Mouse (Mus musculus) liver, embryonic 16.5 days (tissue): ENCODE data around the gene Sorcs2. TPM values are rescaled to one million over a fixed set of nuclear protein-coding genes. Genes with fewer than 3 reads are reported as not detected.

Source experiments
- ATAC-seq: fragments of 200-750 bp; cut with Nextera tagmentation; 2 replicates; pipeline ENCODE4 v1.8.0; 2017; ENCODE audit warnings: low read depth, mild to moderate bottlenecking, moderate number of reproducible peaks, moderate library complexity
- H3K27ac ChIP-seq: fragments of 300-500 bp; sonication (generic); 2 replicates; pipeline ENCODE4 v1.5.1; 2014; ENCODE audit warnings: mild to moderate bottlenecking, low read length
- H3K27me3 ChIP-seq: fragments of 300-500 bp; sonication (generic); 2 replicates; pipeline ENCODE4 v1.6.1; 2014; ENCODE audit warnings: low read depth, low read length, mixed read lengths; ENCODE audit not compliant: control insufficient read depth, insufficient read depth
- H3K36me3 ChIP-seq: fragments of 300-500 bp; sonication (generic); 2 replicates; pipeline ENCODE4 v1.6.1; 2014; ENCODE audit warnings: mild to moderate bottlenecking; ENCODE audit not compliant: control insufficient read depth, insufficient read depth
- H3K4me1 ChIP-seq: fragments of 300-500 bp; sonication (generic); 2 replicates; pipeline ENCODE4 v1.6.1; 2014; ENCODE audit warnings: low read depth, low read length, mixed read lengths; ENCODE audit not compliant: control insufficient read depth
- H3K4me2 ChIP-seq: fragments of 300-500 bp; sonication (generic); 2 replicates; pipeline ENCODE4 v1.6.1; 2014; ENCODE audit warnings: low read depth, low read length, mixed read lengths
- H3K4me3 ChIP-seq: fragments of 300-500 bp; sonication (generic); 2 replicates; pipeline ENCODE4 v1.5.1; 2014; ENCODE audit warnings: low read depth, mild to moderate bottlenecking, low read length
- H3K9ac ChIP-seq: fragments of 300-500 bp; sonication (generic); 2 replicates; pipeline ENCODE4 v1.6.1; 2014; ENCODE audit warnings: low read depth, low read length
- H3K9me3 ChIP-seq: fragments of 300-500 bp; sonication (generic); replicated peaks from 2 replicates; pipeline ENCODE4 v1.6.1; 2016; ENCODE audit warnings: low read length; ENCODE audit not compliant: control insufficient read depth
- WGBS: fragments of 180-500 bp; shearing (Covaris S2); extraction: QIAGEN DNeasy Blood & Tissue Kit; methylation state at CpG from one replicate; pipeline ENCODE4 v1.1.7; 2014; ENCODE audit not compliant: insufficient replicate concordance; 5-methylcytosine and 5-hydroxymethylcytosine counted together
- polyA plus RNA-seq: library from polyadenylated mRNA; unstranded; fragments of >200 nt; fragmentation: Nextera tagmentation; extraction: Ambion mirVana; gene quantifications from 2 replicates; pipeline ENCODE4 v1.2.1, GENCODE M21; 2015

The Sorcs2 gene
- polyA plus RNA-seq, 1 experiment from 2014 or later, result 0.99 TPM

GRCm38 (mm10) chr5:36100488-36100887 is 297.5 kb downstream of the Sorcs2 start:
- 55% methylated on average over 3 of the region's 3 CpGs for WGBS
- H3K9ac ChIP-seq, result no peak overlapping the region
- no peaks in the 10 kb centered on the region for H3K4me1 ChIP-seq
- H3K4me2 ChIP-seq, result no peak overlapping the region
- H3K27me3 ChIP-seq, result no peaks in the 10 kb centered on the region
- no peak for ATAC-seq
- H3K9me3 ChIP-seq, result no peaks in the 10 kb centered on the region
- H3K27ac ChIP-seq, result no peak overlapping the region
- H3K36me3 ChIP-seq, result no peaks in the 10 kb centered on the region
- no peak overlapping the region for H3K4me3 ChIP-seq

- 37% methylated on average over 4 of the region's 4 CpGs for WGBS
- no peak for ATAC-seq
- no peaks in the 10 kb centered on the region for H3K9me3 ChIP-seq
Observed at GRCm38 (mm10) chr5:36099662-36100061, 298.3 kb downstream of the Sorcs2 start.

GRCm38 (mm10) chr5:36096046-36096445 is 301.9 kb downstream of the Sorcs2 start:
- WGBS, result 66% methylated on average over 8 of the region's 8 CpGs
- ATAC-seq, result no peak
- no peaks in the 10 kb centered on the region for H3K9me3 ChIP-seq
- no peak overlapping the region for H3K9ac ChIP-seq
- no peak overlapping the region for H3K4me2 ChIP-seq
- no peaks in the 10 kb centered on the region for H3K4me1 ChIP-seq
- H3K27ac ChIP-seq, result no peak overlapping the region
- no peaks in the 10 kb centered on the region for H3K27me3 ChIP-seq
- H3K4me3 ChIP-seq, result no peak overlapping the region
- no peaks in the 10 kb centered on the region for H3K36me3 ChIP-seq

More at GRCm38 (mm10) chr5:36099662-36100061, 298.3 kb downstream of the Sorcs2 start:
- no peak overlapping the region for H3K27ac ChIP-seq
- no peaks in the 10 kb centered on the region for H3K27me3 ChIP-seq
- H3K4me1 ChIP-seq, result no peaks in the 10 kb centered on the region
- H3K9ac ChIP-seq, result no peak overlapping the region
- no peak overlapping the region for H3K4me2 ChIP-seq
- H3K4me3 ChIP-seq, result no peak overlapping the region
- no peaks in the 10 kb centered on the region for H3K36me3 ChIP-seq

- Histone ChIP-seq H3K9me3 (no peaks in the 10 kb centered on the region), H3K4me3 (no peak overlapping the region), H3K4me2 (no peak overlapping the region), H3K27ac (no peak overlapping the region), H3K4me1 (no peaks in the 10 kb centered on the region), H3K27me3 (no peaks in the 10 kb centered on the region), H3K36me3 (no peaks in the 10 kb centered on the region), H3K9ac (no peak overlapping the region)
- no peak for ATAC-seq
- 42% methylated on average over 7 of the region's 7 CpGs for WGBS
Observed at GRCm38 (mm10) chr5:36090036-36090435, 307.9 kb downstream of the Sorcs2 start.

- 21% methylated on average over 2 of the region's 2 CpGs for WGBS
- H3K4me1 ChIP-seq, result no peaks in the 10 kb centered on the region
Observed at GRCm38 (mm10) chr5:36089243-36089642, 308.7 kb downstream of the Sorcs2 start.

GRCm38 (mm10) chr5:36086931-36087330 is 311.0 kb downstream of the Sorcs2 start:
- no peak for ATAC-seq

More at GRCm38 (mm10) chr5:36089243-36089642, 308.7 kb downstream of the Sorcs2 start:
- Histone ChIP-seq H3K27ac (no peak overlapping the region), H3K27me3 (no peaks in the 10 kb centered on the region), H3K4me3 (no peak overlapping the region), H3K4me2 (no peak overlapping the region), H3K9ac (no peak overlapping the region), H3K9me3 (no peaks in the 10 kb centered on the region), H3K36me3 (no peaks in the 10 kb centered on the region)
- ATAC-seq, result 0 out of 2 replicates have a peak, but pooled peaks have one; percentile 19

GRCm38 (mm10) chr5:36085621-36086020 is 312.3 kb downstream of the Sorcs2 start:
- no peaks in the 10 kb centered on the region for H3K9me3 ChIP-seq
- H3K4me2 ChIP-seq, result no peak overlapping the region
- H3K27me3 ChIP-seq, result no peaks in the 10 kb centered on the region
- ATAC-seq, result no peak
- no peak overlapping the region for H3K27ac ChIP-seq
- 56% methylated on average over 4 of the region's 4 CpGs for WGBS
- no peaks in the 10 kb centered on the region for H3K36me3 ChIP-seq
- no peaks in the 10 kb centered on the region for H3K4me1 ChIP-seq
- H3K9ac ChIP-seq, result no peak overlapping the region
- H3K4me3 ChIP-seq, result no peak overlapping the region

More at GRCm38 (mm10) chr5:36086931-36087330, 311.0 kb downstream of the Sorcs2 start:
- no peaks in the 10 kb centered on the region for H3K36me3 ChIP-seq
- H3K4me1 ChIP-seq, result no peaks in the 10 kb centered on the region
- H3K27me3 ChIP-seq, result no peaks in the 10 kb centered on the region
- no peaks in the 10 kb centered on the region for H3K9me3 ChIP-seq
- H3K4me3 ChIP-seq, result no peak overlapping the region
- no peak overlapping the region for H3K27ac ChIP-seq
- no peak overlapping the region for H3K4me2 ChIP-seq
- 71% methylated on average over 5 of the region's 5 CpGs for WGBS
- no peak overlapping the region for H3K9ac ChIP-seq

- H3K4me2 ChIP-seq, result no peak overlapping the region
- ATAC-seq, result no peak
- H3K27me3 ChIP-seq, result no peaks in the 10 kb centered on the region
- H3K9me3 ChIP-seq, result no peaks in the 10 kb centered on the region
- no peaks in the 10 kb centered on the region for H3K36me3 ChIP-seq
- H3K9ac ChIP-seq, result no peak overlapping the region
- WGBS, result 70% methylated on average over 9 of the region's 9 CpGs
- no peak overlapping the region for H3K4me3 ChIP-seq
- H3K27ac ChIP-seq, result no peak overlapping the region
- H3K4me1 ChIP-seq, result no peaks in the 10 kb centered on the region
Observed at GRCm38 (mm10) chr5:36083869-36084565, 313.9 kb downstream of the Sorcs2 start.

GRCm38 (mm10) chr5:36081021-36081420 is 316.9 kb downstream of the Sorcs2 start:
- H3K9me3 ChIP-seq, result no peaks in the 10 kb centered on the region
- H3K36me3 ChIP-seq, result no peaks in the 10 kb centered on the region
- ATAC-seq, result no peak
- 70% methylated on average over 8 of the region's 8 CpGs for WGBS
- no peak overlapping the region for H3K4me2 ChIP-seq
- H3K27ac ChIP-seq, result no peak overlapping the region
- no peaks in the 10 kb centered on the region for H3K27me3 ChIP-seq
- no peaks in the 10 kb centered on the region for H3K4me1 ChIP-seq
- no peak overlapping the region for H3K9ac ChIP-seq
- H3K4me3 ChIP-seq, result no peak overlapping the region
